Mouse (Mus musculus) stomach, postnatal 0 days (tissue): ENCODE data around the gene Apba2. TPM values are rescaled to one million over a fixed set of nuclear protein-coding genes. Genes with fewer than 3 reads are reported as not detected.
A peak's percentile ranks its signal among the peaks of the same experiment; 100 is the strongest.

Experiments
- ATAC-seq: fragments of 200-750 bp; cut with Nextera tagmentation; 2 replicates; pipeline ENCODE4 v1.8.0; 2017; ENCODE audit not compliant: low FRiP score, low TSS enrichment
- DNase-seq: peaks from one replicate; pipeline ENCODE4 v3.0.0-alpha.2; 2016; ENCODE audit warnings: low spot score
- H3K27ac ChIP-seq: fragments of 300-500 bp; sonication (generic); replicated peaks from 2 replicates; pipeline ENCODE4 v1.5.1; 2014; ENCODE audit warnings: mild to moderate bottlenecking, control low read depth
- H3K27me3 ChIP-seq: fragments of 300-500 bp; sonication (generic); 2 replicates; pipeline ENCODE4 v1.6.1; 2014; ENCODE audit warnings: low read length; ENCODE audit not compliant: control insufficient read depth, insufficient read depth
- H3K36me3 ChIP-seq: fragments of 300-500 bp; sonication (generic); 2 replicates; pipeline ENCODE4 v1.6.1; 2014; ENCODE audit warnings: low read length, mixed read lengths; ENCODE audit not compliant: control insufficient read depth, insufficient read depth
- H3K4me1 ChIP-seq: fragments of 300-500 bp; sonication (generic); replicated peaks from 2 replicates; pipeline ENCODE4 v1.6.1; 2014; ENCODE audit warnings: antibody characterized with exemption; ENCODE audit not compliant: control insufficient read depth, insufficient read depth
- H3K4me2 ChIP-seq: fragments of 300-500 bp; sonication (generic); replicated peaks from 2 replicates; pipeline ENCODE4 v1.6.1; 2014; ENCODE audit warnings: low read depth, mild to moderate bottlenecking, control low read depth, moderate library complexity
- H3K4me3 ChIP-seq: fragments of 300-500 bp; sonication (generic); 2 replicates; pipeline ENCODE4 v1.5.1; 2014; ENCODE audit warnings: low read depth, low read length, control low read depth
- H3K9ac ChIP-seq: fragments of 300-500 bp; sonication (generic); 2 replicates; pipeline ENCODE4 v1.6.1; 2014; ENCODE audit warnings: mild to moderate bottlenecking, low read length, control low read depth, mixed read lengths
- H3K9me3 ChIP-seq: fragments of 300-500 bp; sonication (generic); 2 replicates; pipeline ENCODE4 v1.6.1; 2016; ENCODE audit warnings: low read length; ENCODE audit not compliant: control insufficient read depth
- CTCF ChIP-seq: IDR thresholded peaks from 2 replicates; pipeline ENCODE4 v1.5.1; 2016; ENCODE audit warnings: antibody characterized with exemption, low read depth, mild to moderate bottlenecking, moderate library complexity
- EP300 ChIP-seq: optimal IDR thresholded peaks from 2 replicates; pipeline ENCODE3; 2016; ENCODE audit warnings: antibody characterized with exemption
- WGBS: fragments of 180-500 bp; shearing (Covaris S2); extraction: QIAGEN DNeasy Blood & Tissue Kit; methylation state at CpG from one replicate; pipeline ENCODE4 v1.1.7; 2014; 5-methylcytosine and 5-hydroxymethylcytosine counted together
- polyA plus RNA-seq: library from polyadenylated mRNA; unstranded; fragments of >200 nt; fragmentation: Nextera tagmentation; extraction: Ambion mirVana; gene quantifications from 2 replicates; pipeline ENCODE4 v1.2.1, GENCODE M21; 2015

Apba2 gene
- polyA plus RNA-seq, 1 experiment from 2014 or later = 2.6 TPM

GRCm38 (mm10) chr7:64457811-64458210, 43.7 kb upstream of the Apba2 start:
- H3K9ac ChIP-seq = no peak overlapping the region
- H3K4me3 ChIP-seq = no peak overlapping the region
- no peaks in the 10 kb centered on the region for H3K36me3 ChIP-seq
- H3K27ac ChIP-seq = no peak overlapping the region
- H3K4me1 ChIP-seq = no peaks in the 10 kb centered on the region
- ATAC-seq (no peak), DNase-seq (no peak)
- WGBS = 85% methylated on average over 2 of the region's 2 CpGs
- no peak overlapping the region for H3K4me2 ChIP-seq
- TF ChIP-seq EP300 = no peak
- TF ChIP-seq CTCF = no peak
- H3K27me3 ChIP-seq = no peaks in the 10 kb centered on the region
- H3K9me3 ChIP-seq = no peaks in the 10 kb centered on the region

DNA sequence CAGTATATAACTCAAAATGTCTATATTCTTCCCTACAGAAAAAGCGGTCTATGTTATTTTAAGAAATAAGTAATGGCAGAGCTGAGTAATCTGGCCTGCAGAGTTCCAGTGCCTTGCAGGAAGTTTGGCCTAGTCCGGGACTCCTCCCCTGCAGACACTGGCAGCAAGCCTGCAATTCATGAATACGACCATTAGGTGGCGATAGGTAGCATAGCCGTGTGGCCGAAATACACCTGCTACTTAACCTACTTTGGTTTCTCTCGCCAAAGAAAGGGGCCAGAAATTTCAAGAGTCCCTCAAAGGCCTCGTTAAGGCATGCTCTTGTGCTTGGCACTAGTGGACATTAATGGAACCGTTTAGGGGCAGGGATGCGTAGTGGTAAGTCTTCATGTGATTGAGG, 4.1 kb upstream of the Apba2 start:
- no peaks in the 10 kb centered on the region for H3K4me1 ChIP-seq
- H3K4me3 ChIP-seq = no peak overlapping the region
- 41% methylated on average over 10 of the region's 10 CpGs for WGBS
- peak; percentile 51 for TF ChIP-seq CTCF
- TF ChIP-seq EP300 = no peak
- DNase-seq = no peak
- peaks cover 3% of the 10 kb centered on the region; the same call in 1 of the 2 replicates for H3K27me3 ChIP-seq
- no peak overlapping the region for H3K9ac ChIP-seq
- no peaks in the 10 kb centered on the region for H3K36me3 ChIP-seq
- H3K27ac ChIP-seq = no peak overlapping the region
- no peaks in the 10 kb centered on the region for H3K9me3 ChIP-seq
- no peak for ATAC-seq
- H3K4me2 ChIP-seq = no peak overlapping the region

- ATAC-seq (peak; percentile 24; the same call in 1 of the 2 replicates), DNase-seq (no peak)
- Histone ChIP-seq H3K36me3 (no peaks in the 10 kb centered on the region), H3K27me3 (peaks cover 3% of the 10 kb centered on the region; the same call in 1 of the 2 replicates), H3K27ac (no peak overlapping the region), H3K9me3 (no peaks in the 10 kb centered on the region), H3K4me1 (no peaks in the 10 kb centered on the region), H3K4me3 (peak overlapping the region; percentile 45), H3K9ac (peak overlapping the region; percentile 31), H3K4me2 (peak overlapping the region; percentile 82)
- TF ChIP-seq CTCF = no peak
- TF ChIP-seq EP300 = no peak
- WGBS = 4% methylated on average over 47 of the region's 47 CpGs
These were observed 1.0 kb downstream of the Apba2 start for GRCm38 (mm10) chr7:64502271-64503180.

DNA sequence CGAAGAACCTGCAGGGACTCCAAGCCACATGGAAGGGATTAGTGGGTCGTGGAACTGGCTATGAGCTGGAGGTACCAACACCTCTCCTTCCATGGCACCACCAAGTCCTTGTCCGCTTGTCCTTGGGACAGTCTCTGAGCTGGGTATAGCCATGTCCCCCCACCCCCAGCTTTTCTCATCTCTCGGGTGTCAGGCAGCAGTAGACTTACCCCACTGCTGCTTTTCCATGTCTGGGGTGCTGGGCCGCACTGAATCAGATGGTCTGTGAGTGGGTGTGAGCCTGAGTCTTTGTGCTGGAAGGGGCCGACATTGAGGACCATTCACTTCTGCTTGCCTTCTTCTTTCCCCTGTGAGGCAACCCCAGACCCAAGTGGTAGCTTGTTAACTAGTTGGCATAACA, 2.1 kb downstream of the Apba2 start:
- H3K9ac ChIP-seq = no peak overlapping the region
- WGBS = 77% methylated on average over 6 of the region's 6 CpGs
- no peaks in the 10 kb centered on the region for H3K4me1 ChIP-seq
- H3K4me3 ChIP-seq = no peak overlapping the region
- H3K27ac ChIP-seq = no peak overlapping the region
- DNase-seq (no peak), ATAC-seq (no peak)
- H3K36me3 ChIP-seq = no peaks in the 10 kb centered on the region
- no peak overlapping the region for H3K4me2 ChIP-seq
- peaks cover 3% of the 10 kb centered on the region; the same call in 1 of the 2 replicates for H3K27me3 ChIP-seq
- no peak for TF ChIP-seq EP300
- no peak for TF ChIP-seq CTCF
- no peaks in the 10 kb centered on the region for H3K9me3 ChIP-seq

DNA sequence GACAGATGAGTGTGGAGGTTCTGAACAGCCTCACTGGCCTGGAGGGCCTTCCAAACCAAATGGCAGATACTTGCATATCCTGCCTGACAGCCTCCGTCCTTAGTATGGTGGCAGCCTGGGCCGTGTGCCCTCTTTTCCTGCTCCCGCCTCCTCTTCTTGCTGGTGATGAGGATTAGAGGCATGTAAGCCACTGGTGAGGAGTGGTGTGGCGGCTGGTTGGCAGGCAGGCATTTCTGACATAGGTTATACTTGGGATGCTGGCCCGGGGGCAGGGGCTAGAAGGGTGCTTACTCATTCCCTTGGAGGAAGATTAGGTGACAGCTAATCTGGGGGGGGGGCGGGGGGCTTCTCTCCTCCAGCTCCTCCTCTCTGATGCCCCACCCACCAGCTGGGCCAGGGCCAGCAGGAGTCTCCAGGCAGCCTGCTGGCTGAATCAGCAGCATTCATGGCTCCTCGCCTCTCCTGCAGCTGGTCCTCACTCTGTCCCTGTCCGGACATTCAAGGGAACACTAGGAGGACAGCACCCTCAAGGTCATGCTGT, 3.3 kb downstream of the Apba2 start:
- ATAC-seq (no peak; the same call in 1 of the 2 replicates), DNase-seq (no peak)
- TF ChIP-seq CTCF (no peak), EP300 (no peak)
- Histone ChIP-seq H3K4me1 (no peaks in the 10 kb centered on the region), H3K36me3 (no peaks in the 10 kb centered on the region), H3K27ac (no peak overlapping the region), H3K9me3 (no peaks in the 10 kb centered on the region), H3K9ac (no peak overlapping the region), H3K27me3 (peaks cover 3% of the 10 kb centered on the region; the same call in 1 of the 2 replicates), H3K4me2 (no peak overlapping the region), H3K4me3 (no peak overlapping the region)
- 30% methylated on average over 7 of the region's 8 CpGs for WGBS

DNA sequence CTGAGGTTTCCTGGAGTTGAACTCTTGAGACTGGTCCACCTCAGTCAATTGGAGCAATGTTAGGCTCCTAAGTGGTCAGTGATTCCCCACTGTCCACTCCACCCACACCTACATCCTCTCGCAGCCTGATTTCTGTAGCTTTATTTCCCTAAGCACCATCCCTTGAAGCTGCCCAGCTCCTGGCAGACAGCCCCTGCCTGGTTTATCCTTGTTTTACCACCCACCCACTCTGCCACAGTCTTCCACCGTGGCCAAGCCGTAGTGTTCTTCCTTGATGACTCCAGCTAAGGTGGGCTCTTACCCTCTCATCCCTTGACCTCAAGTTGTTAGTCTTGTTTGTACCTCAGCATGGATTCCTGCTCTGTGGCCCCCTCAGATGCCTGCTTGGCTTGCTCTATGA, 4.1 kb downstream of the Apba2 start:
- Histone ChIP-seq H3K9me3 (no peaks in the 10 kb centered on the region), H3K4me3 (no peak overlapping the region), H3K9ac (no peak overlapping the region), H3K36me3 (no peaks in the 10 kb centered on the region), H3K4me1 (no peaks in the 10 kb centered on the region), H3K4me2 (no peak overlapping the region), H3K27me3 (peaks cover 3% of the 10 kb centered on the region; the same call in 1 of the 2 replicates), H3K27ac (no peak overlapping the region)
- DNase-seq = no peak
- no peak for TF ChIP-seq CTCF
- no peak for TF ChIP-seq EP300
- ATAC-seq = no peak
- WGBS = 82% methylated on average over 3 of the region's 3 CpGs
